Mouse (Mus musculus) T-cell, adult 66 days (primary cell): Measurements from ENCODE around the gene 4921517D22Rik. TPM values are rescaled to one million over a fixed set of nuclear protein-coding genes. Genes with fewer than 3 reads are reported as not detected.

Experiments
- total RNA-seq, 2 experiments: library from RNA; stranded (reverse); gene quantifications; 3 replicates in 1 of 2; 4 replicates in 1 of 2; pipeline ENCODE4 v1.2.4; 2023

The 4921517D22Rik gene
- not detected for total RNA-seq

GRCm38 (mm10) chr13:59694008-59694407 is at the start of gene 4921517D22Rik:
TSS of gene 4921517D22Rik (minus strand) at chr13:59694108.

GRCm38 (mm10) chr13:59731652-59732051 is 37.7 kb upstream of the 4921517D22Rik start, which contains the start of gene Spata31d1d:
TSS of gene Spata31d1d (minus strand) at chr13:59731752.

GRCm38 (mm10) chr13:59711984-59712383 is 18.1 kb upstream of the 4921517D22Rik start, which contains the start of gene Spata31d1b:
TSS of gene Spata31d1b (plus strand) at chr13:59712284.

GRCm38 (mm10) chr13:59710230-59710629 is 16.3 kb upstream of the 4921517D22Rik start, which contains the start of gene Spata31d1a:
TSS of gene Spata31d1a (minus strand) at chr13:59710330.

GRCm38 (mm10) chr13:59675151-59676011 is 18.5 kb downstream of the 4921517D22Rik start, which contains the start of gene Golm1:
TSS of gene Golm1 (minus strand) at chr13:59675811.

Other genes with a start within 250 kb of the 4921517D22Rik start
- 10 to 100 TPM; 44.9 to 60.6 TPM for gene Agtpbp1, start 108.9 kb downstream of the 4921517D22Rik start, total RNA-seq
- 10 to 100 TPM; 72.1 to 72.2 TPM for gene Naa35, start 108.8 kb downstream of the 4921517D22Rik start, total RNA-seq
- 10 to 100 TPM; 58.3 to 62.0 TPM for gene Golm1, start 18.3 kb downstream of the 4921517D22Rik start, total RNA-seq
- gene Spata31d1a, start 16.2 kb upstream of the 4921517D22Rik start, total RNA-seq: not detected
- not detected for gene Spata31d1b, start 18.2 kb upstream of the 4921517D22Rik start, total RNA-seq
- not detected for gene Spata31d1d, start 37.6 kb upstream of the 4921517D22Rik start, total RNA-seq
- under 1 TPM; 0.18 to 0.99 TPM for gene 1700014D04Rik, start 52.6 kb upstream of the 4921517D22Rik start, total RNA-seq
- gene Isca1, start 75.7 kb upstream of the 4921517D22Rik start, total RNA-seq: 10 to 100 TPM; 70.8 to 71.3 TPM
- not detected for gene Gm49354, start 88.1 kb upstream of the 4921517D22Rik start, total RNA-seq
- 100 to 1,000 TPM; 210 to 213 TPM for gene Tut7, start 129.0 kb upstream of the 4921517D22Rik start, total RNA-seq